Mouse (Mus musculus): ENCODE measurements at regions not wholly inside any gene's neighbourhood (a gene's known extent, or its start where the extent isn't known, plus 50 kb on each side); places are given as distances from the start of the nearest gene placed in this dataset.

- peak; percentile 22 for DNase-seq
These were observed 140.2 kb upstream of the Fggy start for GRCm38 (mm10) chr4:95417075-95417474.

- no peak for DNase-seq
These were observed 130.7 kb upstream of the Fggy start for GRCm38 (mm10) chr4:95426563-95426962.

GRCm38 (mm10) chr4:95434543-95434942 lies 122.8 kb upstream of the Fggy start:
- DNase-seq: peak; percentile 8

GRCm38 (mm10) chr4:95435080-95435479 lies 122.2 kb upstream of the Fggy start:
- no peak for DNase-seq

- no peak for DNase-seq
These were observed 117.5 kb upstream of the Fggy start for GRCm38 (mm10) chr4:95439834-95440233.

GRCm38 (mm10) chr4:95443854-95444811 lies 113.2 kb upstream of the Fggy start:
- DNase-seq: peak; percentile 82

GRCm38 (mm10) chr4:95450286-95450685 lies 107.0 kb upstream of the Fggy start:
- DNase-seq: no peak

- DNase-seq: peak; percentile 44
These were observed 105.5 kb upstream of the Fggy start for GRCm38 (mm10) chr4:95451831-95452230.

GRCm38 (mm10) chr4:95456318-95456717 lies 101.0 kb upstream of the Fggy start:
- no peak for DNase-seq

GRCm38 (mm10) chr4:95456943-95457342 lies 100.4 kb upstream of the Fggy start:
- no peak for DNase-seq

GRCm38 (mm10) chr4:95462476-95462875 lies 94.8 kb upstream of the Fggy start:
- DNase-seq: no peak

- no peak for DNase-seq
These were observed 94.1 kb upstream of the Fggy start for GRCm38 (mm10) chr4:95463082-95463825.

GRCm38 (mm10) chr4:95466647-95467046 lies 90.7 kb upstream of the Fggy start:
- no peak for DNase-seq

GRCm38 (mm10) chr4:95467526-95467925 lies 89.8 kb upstream of the Fggy start:
- no peak for DNase-seq

- no peak for DNase-seq
These were observed 82.4 kb upstream of the Fggy start for GRCm38 (mm10) chr4:95474726-95475406.

GRCm38 (mm10) chr4:95476071-95476724 lies 81.1 kb upstream of the Fggy start:
- DNase-seq: no peak

- DNase-seq: peak; percentile 51
These were observed 73.7 kb upstream of the Fggy start for GRCm38 (mm10) chr4:95483571-95483970.

GRCm38 (mm10) chr4:95487323-95487722 lies 70.0 kb upstream of the Fggy start:
- no peak for DNase-seq

- no peak for DNase-seq
These were observed 69.3 kb upstream of the Fggy start for GRCm38 (mm10) chr4:95487969-95488368.

GRCm38 (mm10) chr4:95489059-95489458 lies 68.2 kb upstream of the Fggy start:
- DNase-seq: no peak

GRCm38 (mm10) chr4:95500265-95500664 lies 57.0 kb upstream of the Fggy start:
- no peak for DNase-seq

- peak; percentile 5 for DNase-seq
These were observed 56.1 kb upstream of the Fggy start for GRCm38 (mm10) chr4:95501164-95501563.

Measured in kidney, postnatal 14 days (tissue).